Mouse (Mus musculus): ENCODE data around the gene Gp1bb.

Gp1bb gene

DNA sequence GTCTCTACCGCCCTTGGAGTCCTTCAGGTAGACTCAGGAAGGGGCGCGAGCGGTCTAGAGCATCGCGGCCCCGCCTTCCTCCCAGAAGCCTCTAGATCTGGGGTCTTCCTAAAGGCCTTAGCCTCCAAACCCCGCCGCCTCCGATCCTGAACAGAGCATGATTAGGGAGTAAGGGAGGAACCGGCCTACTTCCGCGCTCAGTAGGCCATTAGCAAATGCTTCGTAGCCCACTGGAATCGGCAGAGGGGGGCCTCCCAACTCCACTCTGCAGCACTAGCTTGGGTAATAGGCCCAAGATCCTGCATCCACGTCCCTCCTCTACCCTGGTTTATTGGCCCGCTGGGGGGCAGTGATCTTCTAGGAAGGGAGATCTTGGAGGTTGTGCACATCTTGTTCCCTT lies at the start of gene Gp1bb:
Gene Gp1bb (minus strand): TSS at position 385 of the 400 bp plus-strand sequence.
- no peak for DNase-seq

DNA sequence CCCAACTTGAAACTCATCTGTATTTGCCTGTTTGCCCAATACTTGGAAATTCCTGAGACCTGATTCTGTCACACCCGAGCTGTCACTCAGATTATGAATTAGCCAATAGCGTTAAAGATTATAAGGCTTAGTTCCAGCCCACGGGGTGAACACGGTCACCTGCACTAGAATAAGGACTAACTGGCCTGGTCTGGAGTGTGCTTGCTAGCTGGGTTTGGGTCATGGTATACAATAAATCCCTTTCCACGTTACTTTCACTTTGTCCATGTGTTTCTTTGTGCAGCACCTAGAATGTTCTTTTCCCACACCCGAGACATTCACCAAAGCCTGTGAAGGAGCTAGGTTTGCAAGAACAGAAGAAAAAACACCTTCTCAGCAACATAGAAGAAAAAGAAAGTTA lies 47.7 kb upstream of the Gp1bb start:
- DNase-seq, result no peak

DNA sequence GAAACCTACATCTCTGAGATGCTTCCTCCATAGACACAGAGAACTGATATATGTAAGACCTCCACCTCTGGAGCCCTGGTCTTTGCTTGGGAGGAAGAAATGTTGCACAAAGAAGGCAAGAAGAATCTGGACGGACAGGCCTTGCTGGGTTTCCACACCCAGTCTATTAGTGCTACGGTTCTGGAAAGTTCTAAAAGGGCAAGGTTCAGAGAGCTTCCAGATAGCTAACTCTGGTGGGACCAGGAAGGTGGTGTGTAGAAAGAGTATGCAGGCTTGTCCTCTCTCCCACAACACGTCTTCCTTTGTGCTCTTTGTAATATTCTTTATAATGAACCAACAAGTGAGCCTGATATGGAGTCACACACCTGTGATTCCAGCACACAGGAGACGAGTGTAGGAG lies 36.4 kb upstream of the Gp1bb start:
- DNase-seq, result no peak

DNA sequence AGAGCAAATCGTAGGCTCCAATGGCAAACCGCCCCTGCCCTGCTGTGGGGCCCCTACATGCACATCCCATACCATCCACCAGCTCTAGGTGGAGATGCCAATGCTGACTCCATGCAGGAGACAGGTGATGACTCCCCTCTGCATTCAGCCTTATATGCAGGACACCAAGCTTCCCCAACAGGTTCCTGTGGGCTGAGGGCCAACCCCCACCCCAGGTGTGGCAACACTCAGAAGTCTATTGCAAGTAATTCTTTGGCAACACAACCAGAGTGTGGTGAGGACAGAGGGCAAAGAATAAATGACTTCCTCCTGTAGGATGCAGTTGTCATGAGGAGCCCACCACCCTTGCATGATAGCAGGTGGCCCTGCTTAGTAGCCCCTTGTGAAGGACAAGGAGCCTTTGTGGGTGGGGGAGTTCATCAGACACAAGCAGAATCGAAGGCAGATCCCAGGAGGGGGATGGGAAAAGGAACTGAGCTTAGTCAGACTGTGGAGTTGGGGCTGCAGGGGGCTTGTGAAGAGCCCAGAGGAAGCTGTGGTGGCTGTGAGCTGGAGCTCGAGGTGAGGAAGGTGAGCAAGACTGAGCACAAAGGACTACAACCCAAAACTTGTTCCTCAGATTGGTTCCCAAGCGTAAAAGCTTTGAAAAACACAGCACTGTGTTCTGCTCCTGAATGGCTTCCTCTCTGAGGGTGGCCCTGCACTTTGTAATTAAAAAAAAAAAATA lies 33.3 kb upstream of the Gp1bb start:
- no peak for DNase-seq

DNA sequence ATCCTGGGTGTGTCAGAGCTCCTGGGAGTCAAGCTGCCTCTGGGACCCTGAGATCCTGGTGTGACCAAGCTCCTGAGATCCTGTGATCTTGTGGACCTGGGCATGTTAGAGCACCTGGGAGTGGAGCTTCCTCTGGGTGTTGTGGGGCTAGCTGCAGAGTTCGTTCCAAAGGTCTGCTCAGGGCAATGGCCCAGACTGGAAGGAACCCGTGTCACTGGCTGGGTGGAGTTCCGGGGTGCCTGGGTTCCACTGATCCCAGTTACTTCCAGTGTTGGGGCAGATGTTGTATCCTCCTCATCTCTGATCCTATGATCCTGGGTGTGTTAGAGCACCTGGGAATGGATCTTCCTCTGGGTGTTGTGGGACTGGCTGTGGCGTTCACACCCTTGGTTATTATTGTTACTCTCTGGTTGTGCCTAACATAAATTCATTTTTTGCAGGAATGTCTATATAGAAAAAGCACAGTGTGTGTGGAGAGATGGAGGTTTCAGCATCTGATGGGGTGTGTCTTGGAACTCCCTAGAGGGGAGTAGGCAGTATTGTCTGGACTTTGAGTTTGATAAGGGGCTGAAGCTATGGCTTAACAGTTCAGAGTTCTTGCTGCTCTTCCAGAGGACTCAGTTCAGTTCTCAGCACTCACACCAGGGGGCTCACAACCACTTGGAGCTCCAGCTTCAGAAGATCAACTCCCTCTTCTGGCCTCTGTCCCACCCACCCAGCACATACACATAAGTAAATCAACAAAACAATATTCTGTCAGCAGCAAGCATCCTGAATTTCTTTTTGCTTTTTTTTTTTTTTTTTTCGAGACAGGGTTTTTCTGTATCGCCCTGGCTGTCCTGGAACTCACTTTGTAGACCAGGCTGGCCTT lies 31.3 kb upstream of the Gp1bb start:
- no peak for DNase-seq

DNA sequence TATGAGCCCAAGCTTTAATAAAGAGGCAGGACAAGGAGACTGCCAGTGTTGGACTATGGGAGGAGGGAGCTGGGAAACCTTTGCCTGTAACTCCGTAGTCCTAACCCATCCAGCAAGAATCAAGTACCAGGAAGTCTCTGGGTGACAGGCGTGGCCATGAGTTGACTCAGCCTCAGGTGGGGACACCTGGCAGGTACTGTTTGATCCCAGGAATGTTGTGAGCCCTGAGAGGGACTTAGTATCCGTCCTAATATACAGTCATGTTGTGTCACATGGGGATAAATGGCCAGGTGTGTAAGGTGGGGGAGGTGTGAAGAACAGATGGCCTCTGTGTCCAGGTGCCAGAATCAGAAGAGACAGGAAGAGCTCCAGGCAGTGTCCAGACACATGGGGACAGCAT lies 26.9 kb upstream of the Gp1bb start:
- no peak for DNase-seq

DNA sequence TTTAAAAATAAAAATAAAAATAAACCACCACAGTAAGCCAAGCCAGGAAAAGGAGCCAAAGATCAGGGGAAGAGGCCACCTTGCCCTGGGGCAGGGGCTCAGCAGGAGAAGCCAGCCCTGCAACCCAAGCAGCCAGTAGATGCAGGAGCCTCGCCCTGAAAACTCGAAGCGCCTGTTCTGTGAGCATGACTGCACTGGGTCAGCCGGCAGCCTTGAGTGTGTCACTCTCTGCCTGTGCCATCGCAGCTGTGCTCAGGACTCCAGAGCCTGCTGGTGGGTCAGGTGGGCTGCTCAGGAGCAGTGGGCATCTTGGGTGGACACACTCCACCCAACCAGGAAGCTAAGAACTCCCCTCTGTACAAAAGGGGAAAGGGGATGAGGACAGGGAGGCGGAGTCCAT lies 23.1 kb upstream of the Gp1bb start:
- no peak for DNase-seq

DNA sequence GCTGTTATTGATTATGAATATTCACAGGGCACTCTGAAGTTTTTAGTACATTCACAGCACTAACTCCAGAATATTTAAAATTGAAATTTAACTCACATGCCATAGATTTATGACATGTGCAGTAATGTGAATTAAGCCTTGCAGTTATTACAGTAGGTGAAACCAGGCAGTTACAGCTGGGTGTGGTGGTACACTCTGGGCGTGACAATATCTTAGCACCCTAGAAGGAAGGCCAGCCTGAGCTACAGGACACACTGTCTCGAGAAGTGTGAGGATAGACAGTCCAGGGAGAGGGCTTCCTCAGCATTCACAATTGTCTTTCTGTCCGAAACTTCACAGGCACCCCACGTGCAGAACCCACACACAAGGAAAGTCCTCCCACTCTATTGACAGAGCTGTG lies 22.3 kb upstream of the Gp1bb start:
- DNase-seq, result no peak

DNA sequence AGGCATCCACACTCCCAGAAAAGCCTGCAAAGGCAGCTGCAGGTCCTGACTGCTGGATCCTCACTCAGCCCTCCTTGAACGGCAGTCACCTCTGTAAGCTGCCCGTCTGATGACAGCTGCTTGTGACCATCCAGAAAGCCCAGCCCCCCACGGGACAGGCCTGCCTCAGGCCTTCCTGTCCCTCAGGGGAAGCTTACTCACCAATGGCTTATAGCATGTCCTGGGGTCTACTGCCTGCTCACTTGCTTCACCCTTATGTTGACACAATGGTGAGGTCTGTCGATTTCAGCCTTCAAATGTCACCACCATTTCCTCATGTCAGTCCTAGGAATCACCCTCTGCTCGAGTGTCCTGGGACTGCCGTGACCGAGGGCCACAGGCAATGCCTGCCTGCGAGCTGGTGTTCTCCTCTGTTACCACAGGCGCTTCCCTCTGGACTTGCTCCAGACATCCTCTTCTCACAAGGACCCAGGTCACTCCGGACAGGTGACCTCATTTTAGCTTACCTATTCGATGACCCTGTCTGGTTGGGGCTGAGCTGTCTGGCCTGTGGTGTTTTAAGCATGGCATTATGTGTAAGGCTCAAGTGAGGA lies 21.3 kb upstream of the Gp1bb start:
- DNase-seq, result no peak

DNA sequence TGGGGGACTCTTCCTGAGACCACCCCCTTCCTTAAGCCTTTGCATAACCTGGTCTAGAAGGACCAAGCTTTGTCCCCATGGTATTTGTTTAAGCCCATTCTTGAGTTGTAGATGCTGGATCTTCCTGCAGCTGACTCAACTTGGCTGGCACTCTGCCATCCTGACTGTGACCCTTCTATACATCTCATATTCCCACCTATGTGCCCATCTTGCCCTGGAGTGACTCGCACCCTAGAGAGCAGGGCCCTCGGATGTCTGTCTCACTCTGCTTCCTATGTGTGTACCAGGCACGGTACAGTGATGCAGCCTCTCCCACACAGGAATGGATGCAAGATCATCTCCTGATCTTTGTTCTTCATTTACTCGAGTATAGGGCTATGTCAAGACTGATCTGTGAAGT lies 20.7 kb upstream of the Gp1bb start:
- DNase-seq, result no peak

DNA sequence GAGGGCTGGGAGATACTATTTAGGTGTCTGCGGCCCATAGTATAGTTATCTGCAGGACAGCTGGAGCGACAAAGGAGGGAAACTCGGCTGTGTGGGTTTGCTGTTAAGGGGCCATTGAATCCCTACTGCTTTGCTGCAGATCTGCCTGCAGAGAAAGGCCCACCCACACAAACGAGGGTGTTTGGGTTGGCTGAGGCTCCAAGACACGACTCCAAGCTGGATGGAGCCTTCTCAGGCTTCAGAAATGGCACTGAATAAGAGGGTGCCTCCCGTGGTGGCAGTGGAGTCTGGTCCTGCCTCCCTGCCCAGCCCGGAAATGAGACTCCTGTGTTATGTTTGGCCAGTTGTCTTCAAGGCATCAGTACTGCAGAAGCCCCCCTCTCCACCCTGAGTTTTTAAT lies 20.1 kb upstream of the Gp1bb start:
- DNase-seq, result no peak

DNA sequence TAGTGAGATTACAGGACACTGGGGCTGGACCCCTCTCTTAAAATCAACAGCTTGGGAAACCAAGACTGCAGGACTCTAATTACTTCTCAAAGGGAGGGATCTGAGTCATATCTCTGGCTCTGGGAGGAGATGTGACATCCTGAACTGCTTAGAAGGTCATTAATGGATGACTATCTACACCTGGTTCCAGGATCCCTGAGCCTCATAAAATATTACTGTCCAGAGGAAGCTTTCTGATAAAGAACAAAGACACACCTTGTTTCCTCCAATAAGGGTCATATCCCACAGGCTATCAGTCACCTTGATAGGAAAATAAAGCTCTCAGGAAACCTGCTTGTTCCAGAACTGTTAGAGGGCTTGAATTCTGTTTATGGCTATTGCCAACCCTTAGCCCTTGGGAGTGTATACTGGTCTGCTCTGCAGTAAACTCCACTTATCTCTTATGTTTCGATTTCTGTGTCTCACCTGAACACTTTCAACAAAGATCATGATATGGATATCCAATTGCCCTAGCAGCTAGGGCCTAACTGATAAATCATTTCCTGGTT lies 17.3 kb upstream of the Gp1bb start:
- DNase-seq, result no peak

DNA sequence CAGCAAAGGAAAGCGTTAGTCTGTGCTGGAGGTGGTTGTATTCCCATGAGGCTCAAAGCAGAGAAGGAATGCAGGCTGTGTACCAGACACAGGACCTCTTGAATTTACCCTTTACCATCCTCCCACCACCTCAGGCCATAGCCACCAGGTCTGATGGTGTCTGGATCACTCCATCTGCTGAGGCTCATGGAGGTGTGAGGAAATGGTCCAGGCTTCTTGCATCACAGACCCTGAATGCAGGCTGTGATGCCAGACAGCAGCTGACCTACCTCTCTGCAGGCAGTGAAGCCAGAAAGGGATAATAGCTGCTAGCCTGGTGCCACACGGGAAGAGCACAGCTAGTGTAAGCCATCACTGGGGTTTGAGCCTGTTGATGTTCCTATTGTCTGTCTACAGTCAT lies 16.2 kb upstream of the Gp1bb start:
- DNase-seq, result no peak

DNA sequence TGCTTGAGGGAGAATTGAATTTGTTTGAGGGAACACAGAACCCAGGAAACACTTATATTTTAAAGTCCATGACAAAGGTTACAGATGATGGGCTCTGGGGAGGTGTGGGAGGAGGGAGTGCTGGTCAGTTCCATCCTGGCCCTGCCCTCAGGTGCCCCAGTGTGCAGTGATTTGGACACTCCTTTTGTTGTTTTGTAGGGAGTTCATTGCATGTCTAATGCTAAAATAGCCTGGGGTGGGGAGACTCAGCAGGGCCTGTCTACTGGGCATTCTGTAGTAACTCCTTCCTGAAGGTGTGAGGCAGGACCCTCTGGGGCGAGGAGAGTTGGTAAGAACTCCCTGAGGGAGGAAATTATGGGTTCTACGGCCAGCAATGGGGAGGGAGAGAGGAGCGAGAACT lies 14.6 kb upstream of the Gp1bb start:
- DNase-seq, result no peak

DNA sequence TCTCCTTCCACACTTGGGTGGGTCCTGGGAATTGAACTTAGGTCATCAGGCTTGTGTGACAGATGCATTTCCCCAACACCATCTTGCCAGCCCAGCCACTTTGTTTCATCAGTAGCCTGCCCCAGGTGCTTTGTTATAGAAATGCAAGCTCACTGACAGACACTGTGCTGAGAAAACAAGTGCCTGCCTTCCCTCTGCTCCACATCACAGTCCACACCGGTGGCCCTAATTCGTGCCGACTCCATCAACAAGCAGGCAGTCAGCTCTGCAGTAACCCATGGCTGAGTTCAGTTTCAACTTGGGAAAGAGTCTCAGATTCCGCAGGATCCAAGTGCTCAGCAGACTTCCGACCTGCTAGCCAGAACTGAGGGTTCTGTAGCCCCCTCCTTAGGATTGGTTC lies 14.2 kb upstream of the Gp1bb start:
- no peak for DNase-seq

DNA sequence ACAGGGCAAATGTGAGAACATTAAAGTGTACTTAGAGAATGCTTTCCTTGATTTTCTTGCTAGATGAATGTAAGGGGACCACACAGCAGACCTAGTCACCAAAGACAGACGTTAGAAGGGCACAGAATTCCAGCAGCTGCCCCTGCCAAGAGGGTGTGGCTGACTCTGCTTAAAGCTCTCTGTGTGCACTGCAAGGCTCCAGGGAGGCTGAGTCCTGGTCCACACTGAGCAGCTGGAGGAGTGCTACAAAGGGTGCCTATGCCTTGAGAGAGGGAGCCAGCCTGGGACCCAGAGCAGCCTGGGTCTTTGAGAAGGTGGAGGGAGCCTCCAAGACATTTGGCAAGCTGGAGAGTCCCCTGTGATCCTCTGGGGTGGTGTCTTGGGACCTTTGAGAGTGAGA lies 11.1 kb upstream of the Gp1bb start:
- no peak for DNase-seq

DNA sequence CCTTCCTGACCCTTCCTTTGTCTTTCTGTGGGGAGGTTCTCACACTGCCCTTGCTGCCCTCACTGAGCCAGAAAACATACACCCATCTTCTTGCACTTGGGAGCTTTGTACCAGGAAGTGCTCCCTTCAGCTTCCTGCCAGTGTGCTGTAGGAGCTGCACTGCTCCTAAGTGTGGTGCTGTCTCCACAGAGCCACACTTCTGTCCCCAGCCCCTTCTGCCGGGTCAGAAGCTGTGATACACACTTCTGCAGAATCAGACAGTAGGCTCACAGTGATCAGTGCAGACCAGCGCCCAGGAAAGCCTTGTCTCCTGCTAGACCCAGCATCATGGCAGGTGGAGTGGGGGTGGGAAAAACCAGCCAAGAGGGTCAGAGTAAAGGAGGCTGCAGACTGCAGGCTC lies 10.6 kb upstream of the Gp1bb start:
- DNase-seq, result no peak

DNA sequence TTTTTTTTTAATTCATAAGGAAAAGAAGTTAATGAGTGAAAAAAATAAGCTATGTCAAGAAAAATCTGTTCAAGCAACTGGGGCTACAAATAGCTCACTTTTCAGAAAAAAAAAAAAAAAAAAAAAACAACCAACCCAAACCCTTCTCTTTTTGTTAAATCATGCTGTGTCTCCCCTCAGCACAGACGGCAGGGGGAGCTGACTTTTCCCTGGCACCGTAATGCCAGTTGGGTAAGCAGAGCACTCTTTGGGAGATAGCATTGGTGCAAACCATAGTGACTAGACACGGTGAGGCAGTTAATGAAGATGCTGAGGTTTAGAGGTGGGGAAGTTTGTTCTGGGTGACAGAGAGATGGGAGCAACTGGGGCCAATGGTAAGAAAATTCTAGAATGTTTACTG lies 9.9 kb upstream of the Gp1bb start:
- no peak for DNase-seq

DNA sequence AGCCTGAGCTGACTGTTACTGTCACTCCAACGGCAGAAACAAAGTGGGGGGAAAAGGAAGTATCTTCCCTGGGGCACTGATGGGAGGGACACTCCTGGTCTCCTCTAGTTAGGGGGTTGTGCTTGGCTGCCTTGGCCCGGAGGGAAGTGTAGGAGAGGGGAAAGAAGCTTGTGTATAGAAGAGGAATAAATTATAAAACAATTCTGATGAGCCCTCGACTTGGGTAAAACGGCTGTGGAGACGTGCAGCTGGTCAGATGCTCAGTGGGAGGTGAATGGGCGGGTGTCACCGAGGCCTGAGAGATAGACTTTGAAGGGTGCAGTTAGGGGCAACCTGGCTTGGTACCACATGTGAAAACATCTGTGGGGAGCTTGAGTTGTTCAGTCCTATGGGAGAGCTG lies 8.9 kb upstream of the Gp1bb start:
- DNase-seq, result no peak

DNA sequence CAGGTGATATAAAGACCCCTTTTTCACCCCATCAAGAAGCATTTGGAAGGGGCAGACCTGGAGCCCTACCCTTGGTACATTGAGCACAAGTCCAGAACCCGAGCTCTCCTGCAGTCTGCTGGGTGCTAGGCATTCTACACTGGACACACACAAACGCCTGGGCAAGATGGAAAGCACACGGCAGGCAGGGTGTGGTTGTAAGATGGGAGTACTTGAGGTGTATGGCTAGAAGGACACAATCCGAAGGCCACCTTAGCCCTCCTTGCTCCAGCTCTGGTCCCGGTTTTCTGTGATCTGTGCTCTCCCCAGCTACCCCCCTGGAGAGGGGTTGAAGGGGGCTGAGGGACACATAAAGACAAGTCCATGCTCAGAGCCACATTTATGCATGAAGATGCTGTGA lies 8.1 kb upstream of the Gp1bb start:
- no peak for DNase-seq

DNA sequence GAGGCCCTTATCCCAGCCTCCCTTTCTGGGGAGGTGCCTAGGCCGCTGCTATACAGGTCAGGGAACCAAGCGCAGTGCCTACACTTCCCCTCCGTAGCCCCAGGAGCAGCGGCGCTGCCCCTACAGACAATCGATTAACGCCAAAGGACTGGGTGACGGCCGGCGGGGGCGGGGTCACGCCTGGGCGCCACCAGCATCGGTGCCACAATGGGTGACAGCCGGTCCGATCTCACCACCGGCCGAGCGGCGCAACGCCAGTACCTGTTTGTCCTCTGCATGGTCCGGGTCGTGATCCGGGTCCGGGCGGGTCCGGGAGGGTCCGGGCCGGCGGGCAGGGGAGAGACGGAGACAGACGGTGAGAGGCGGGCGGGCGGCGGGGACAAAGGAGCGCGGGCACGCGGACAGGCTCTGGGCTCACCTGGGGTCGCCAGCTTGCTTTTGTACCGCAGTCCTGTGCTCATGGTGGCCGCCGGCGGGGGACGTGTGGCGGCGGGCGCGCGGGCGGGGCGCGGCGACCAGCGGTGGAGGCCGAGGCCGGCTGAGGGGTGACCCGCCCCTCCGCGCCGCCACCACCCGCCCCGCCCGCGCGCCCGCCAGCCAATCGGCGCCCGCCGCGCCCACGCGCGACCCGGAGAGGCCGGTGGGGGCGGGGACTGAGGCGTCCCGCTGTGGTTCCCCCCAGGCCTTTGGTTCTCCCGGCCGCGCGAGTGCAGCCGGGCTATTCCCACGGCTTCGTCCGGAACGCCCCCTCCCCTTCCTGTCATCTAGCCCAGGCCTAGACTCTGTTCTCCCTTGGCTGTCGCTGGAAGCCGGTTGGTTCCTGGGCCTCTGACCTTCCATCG lies 7.4 kb upstream of the Gp1bb start, which contains the start of gene Sept5:
Gene Sept5 (minus strand): TSS at position 565 of the 842 bp plus-strand sequence.
- peak; percentile 80 for DNase-seq

DNA sequence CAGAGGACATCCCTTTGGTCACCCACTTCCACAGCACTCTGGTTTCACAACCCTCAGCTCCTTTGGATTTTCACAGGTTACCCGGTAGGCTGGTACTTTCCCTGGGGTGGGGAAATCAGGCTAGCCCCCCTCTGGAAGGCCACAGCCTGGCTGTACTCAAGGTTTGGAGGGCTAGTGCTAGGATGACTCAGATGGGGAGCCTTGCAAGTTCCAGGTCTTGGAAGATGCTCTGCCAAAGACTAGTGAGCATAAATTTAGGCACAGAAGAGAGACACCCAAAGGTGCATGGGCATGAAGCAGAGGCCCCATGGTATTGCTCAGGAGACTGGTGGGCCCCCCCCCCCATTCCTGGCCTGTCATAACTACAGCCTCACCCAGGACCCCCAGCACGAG lies 6.7 kb upstream of the Gp1bb start:
- DNase-seq, result peak; percentile 26
